Mouse (Mus musculus): ENCODE measurements at regions not wholly inside any gene's neighbourhood (a gene's known extent, or its start where the extent isn't known, plus 50 kb on each side); places are given as distances from the start of the nearest gene placed in this dataset.
A peak's percentile ranks its signal among the peaks of the same experiment; 100 is the strongest.
"Not testable (repeated sequence)": the region's sequence is repeated elsewhere in the genome, so short reads cannot be mapped to it uniquely, and the experiment has no call there.

- peak; percentile 2 for DNase-seq (ENCODE audit: low spot score)
Observed at GRCm38 (mm10) chr16:80893761-80894160, 306.7 kb upstream of the Ncam2 start.

- no peak for DNase-seq (ENCODE audit: low spot score)
Observed at GRCm38 (mm10) chr16:80920711-80921279, 279.7 kb upstream of the Ncam2 start.

GRCm38 (mm10) chr16:80931017-80931416 is 269.5 kb upstream of the Ncam2 start:
- no peak for DNase-seq (ENCODE audit: low spot score)

GRCm38 (mm10) chr16:80931477-80931876 is 269.0 kb upstream of the Ncam2 start:
- no peak for DNase-seq (ENCODE audit: low spot score)

- DNase-seq (ENCODE audit: low spot score), result no peak
Observed at GRCm38 (mm10) chr16:80935741-80936140, 264.8 kb upstream of the Ncam2 start.

- no peak for DNase-seq (ENCODE audit: low spot score)
Observed at GRCm38 (mm10) chr16:80962141-80962540, 238.4 kb upstream of the Ncam2 start.

- no peak for DNase-seq (ENCODE audit: low spot score)
Observed at GRCm38 (mm10) chr16:80981573-80982105, 218.9 kb upstream of the Ncam2 start.

- no peak for DNase-seq (ENCODE audit: low spot score)
Observed at GRCm38 (mm10) chr16:80987816-80988215, 212.7 kb upstream of the Ncam2 start.

GRCm38 (mm10) chr16:81036831-81037230 is 163.7 kb upstream of the Ncam2 start:
- not testable (repeated sequence) for DNase-seq (ENCODE audit: low spot score)

- no peak for DNase-seq (ENCODE audit: low spot score)
Observed at GRCm38 (mm10) chr16:81041262-81041661, 159.2 kb upstream of the Ncam2 start.

- DNase-seq (ENCODE audit: low spot score), result no peak
Observed at GRCm38 (mm10) chr16:81045686-81046085, 154.8 kb upstream of the Ncam2 start.

- DNase-seq (ENCODE audit: low spot score), result peak; percentile 12
Observed at GRCm38 (mm10) chr16:81068330-81068729, 132.2 kb upstream of the Ncam2 start.
